Mouse (Mus musculus): ENCODE data around the gene Rab20. TPM values are rescaled to one million over a fixed set of nuclear protein-coding genes. Genes with fewer than 3 reads are reported as not detected.

Gene Rab20
- total RNA-seq (2014; rRNA removed; ENCODE audit: low replicate concordance) (84.5 and 121 TPM in 2 replicates), polyA plus RNA-seq (2015; fragmentation: Nextera tagmentation; extraction: Ambion mirVana) (52.0 and 56.1 TPM in 2 replicates)

- H3K9ac ChIP-seq (replicated peaks; ENCODE audit: low read depth, low read length), result peak within 1 kb of the TSS; percentile 79
- peaks cover 31% of the 10 kb centered on the region for H3K4me1 ChIP-seq (ENCODE audit: control insufficient read depth, insufficient read depth)
- H3K36me3 ChIP-seq (replicated peaks; ENCODE audit: control insufficient read depth, insufficient read depth, low read length), result no peaks in the 10 kb centered on the region
- H3K4me3 ChIP-seq (ENCODE audit: low read depth, low read length), result peak within 1 kb of the TSS; percentile 73
- WGBS, result under 1% methylated on average over 65 of the region's 69 CpGs
- H3K27me3 ChIP-seq (ENCODE audit: control insufficient read depth, insufficient read depth, low read length), result no peaks in the 10 kb centered on the region
- H3K4me2 ChIP-seq (ENCODE audit: low read depth, low read length), result peak within 1 kb of the TSS; percentile 94
- H3K9me3 ChIP-seq (replicated peaks; ENCODE audit: control insufficient read depth, low read length), result no peaks in the 10 kb centered on the region
- TF ChIP-seq EP300 (IDR thresholded peaks at IDR 0.05; ENCODE audit: low read depth), result no peak
- TF ChIP-seq CTCF (IDR thresholded peaks at IDR 0.05; ENCODE audit: low read depth), result no peak
- peak within 1 kb of the TSS; percentile 97 for H3K27ac ChIP-seq (ENCODE audit: low read depth)
- ATAC-seq (ENCODE audit: insufficient read depth, low read depth) (peak; percentile 72), DNase-seq (ENCODE audit: low spot score) (peak; percentile 88)
Measured at GRCm38 (mm10) chr8:11477811-11478761, at the start of gene Rab20. Rab20 (minus strand) TSS chr8:11478710.

DNA sequence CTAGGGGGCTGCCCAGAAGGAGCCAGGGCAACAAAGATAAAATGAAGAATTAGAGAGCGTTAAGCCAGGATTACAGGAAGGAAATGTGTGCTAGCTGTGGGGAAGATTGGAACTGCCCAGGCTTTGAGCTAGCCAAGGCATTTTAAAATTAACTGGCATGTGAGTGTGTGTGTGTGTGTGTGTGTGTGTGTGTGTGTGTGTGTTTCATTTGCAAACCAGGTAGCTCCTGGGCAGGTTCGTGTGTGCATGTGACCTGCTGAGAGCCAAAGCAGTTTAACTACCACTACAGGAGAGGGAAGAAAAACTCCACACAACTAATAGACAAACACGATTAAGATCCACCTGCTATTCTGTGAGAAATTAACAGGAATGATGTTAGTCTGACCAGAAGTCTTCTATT is 44.8 kb upstream of the Rab20 start:
- H3K4me1 ChIP-seq (ENCODE audit: control insufficient read depth, insufficient read depth), result no peaks in the 10 kb centered on the region
- ATAC-seq (ENCODE audit: insufficient read depth, low read depth) (no peak), DNase-seq (ENCODE audit: low spot score) (no peak)
- 68% methylated on average over 3 of the region's 3 CpGs for WGBS
- no peaks in the 10 kb centered on the region for H3K9me3 ChIP-seq (replicated peaks; ENCODE audit: control insufficient read depth, low read length)
- no peak overlapping the region for H3K27ac ChIP-seq (ENCODE audit: low read depth)
- peaks cover 25% of the 10 kb centered on the region for H3K36me3 ChIP-seq (replicated peaks; ENCODE audit: control insufficient read depth, insufficient read depth, low read length)
- no peak overlapping the region for H3K4me2 ChIP-seq (ENCODE audit: low read depth, low read length)
- H3K9ac ChIP-seq (replicated peaks; ENCODE audit: low read depth, low read length), result no peak overlapping the region
- TF ChIP-seq CTCF (IDR thresholded peaks at IDR 0.05; ENCODE audit: low read depth) (no peak), EP300 (IDR thresholded peaks at IDR 0.05; ENCODE audit: low read depth) (no peak)
- H3K27me3 ChIP-seq (ENCODE audit: control insufficient read depth, insufficient read depth, low read length), result no peaks in the 10 kb centered on the region
- no peak overlapping the region for H3K4me3 ChIP-seq (ENCODE audit: low read depth, low read length)

DNA sequence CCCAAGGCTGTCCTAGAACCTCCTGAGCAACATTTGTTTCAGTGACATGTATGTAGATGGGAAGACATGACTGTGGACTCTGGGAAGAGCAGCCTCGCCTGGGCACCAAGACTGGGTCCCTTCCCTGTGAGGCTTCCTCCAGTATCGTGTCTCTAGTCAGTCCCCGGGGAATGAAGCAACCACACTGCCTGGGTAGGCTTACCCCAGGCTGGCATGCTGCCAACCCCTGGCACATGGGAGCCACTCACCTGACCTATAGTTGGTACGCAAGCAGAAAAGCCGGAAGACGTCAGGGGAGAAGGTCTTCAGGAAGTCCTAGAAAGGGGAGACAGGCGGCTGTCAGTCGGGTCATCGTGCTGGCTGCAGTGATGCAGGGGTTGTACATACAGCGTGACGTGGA is 40.2 kb upstream of the Rab20 start:
- Histone ChIP-seq H3K4me3 (ENCODE audit: low read depth, low read length) (no peak overlapping the region), H3K4me2 (ENCODE audit: low read depth, low read length) (no peak overlapping the region), H3K4me1 (ENCODE audit: control insufficient read depth, insufficient read depth) (no peaks in the 10 kb centered on the region), H3K27ac (ENCODE audit: low read depth) (no peak overlapping the region), H3K36me3 (replicated peaks; ENCODE audit: control insufficient read depth, insufficient read depth, low read length) (peaks cover 48% of the 10 kb centered on the region), H3K27me3 (ENCODE audit: control insufficient read depth, insufficient read depth, low read length) (no peaks in the 10 kb centered on the region), H3K9ac (replicated peaks; ENCODE audit: low read depth, low read length) (no peak overlapping the region), H3K9me3 (replicated peaks; ENCODE audit: control insufficient read depth, low read length) (no peaks in the 10 kb centered on the region)
- no peak for ATAC-seq (ENCODE audit: insufficient read depth, low read depth)
- TF ChIP-seq EP300 (IDR thresholded peaks at IDR 0.05; ENCODE audit: low read depth), result no peak
- no peak for TF ChIP-seq CTCF (IDR thresholded peaks at IDR 0.05; ENCODE audit: low read depth)
- DNase-seq (ENCODE audit: low spot score), result no peak
- whole genome bisulfite sequencing, result 77% methylated on average over 11 of the region's 11 CpGs

DNA sequence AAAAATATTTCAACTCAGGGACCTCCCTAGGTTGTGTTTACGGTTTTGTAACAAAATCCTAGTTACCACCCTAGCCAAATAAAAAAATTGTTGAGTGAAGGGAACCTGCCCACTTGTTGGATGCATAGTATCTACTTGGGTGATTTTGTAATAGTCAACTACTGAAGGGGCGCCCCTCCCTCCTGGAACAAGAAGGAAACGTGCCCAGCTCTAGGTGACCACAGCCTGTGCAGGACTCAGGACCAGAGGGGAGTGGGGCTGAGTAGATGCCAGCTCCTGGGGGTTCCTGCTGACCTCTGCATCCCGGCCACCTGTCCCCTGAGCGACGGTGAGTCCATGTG is 39.5 kb upstream of the Rab20 start:
- Histone ChIP-seq H3K36me3 (replicated peaks; ENCODE audit: control insufficient read depth, insufficient read depth, low read length) (peaks cover 54% of the 10 kb centered on the region), H3K9me3 (replicated peaks; ENCODE audit: control insufficient read depth, low read length) (no peaks in the 10 kb centered on the region), H3K27ac (ENCODE audit: low read depth) (no peak overlapping the region), H3K4me1 (ENCODE audit: control insufficient read depth, insufficient read depth) (no peaks in the 10 kb centered on the region), H3K9ac (replicated peaks; ENCODE audit: low read depth, low read length) (no peak overlapping the region), H3K4me3 (ENCODE audit: low read depth, low read length) (no peak overlapping the region), H3K4me2 (ENCODE audit: low read depth, low read length) (no peak overlapping the region), H3K27me3 (ENCODE audit: control insufficient read depth, insufficient read depth, low read length) (no peaks in the 10 kb centered on the region)
- 76% methylated on average over 6 of the region's 6 CpGs for whole genome bisulfite sequencing
- TF ChIP-seq EP300 (IDR thresholded peaks at IDR 0.05; ENCODE audit: low read depth) (no peak), CTCF (IDR thresholded peaks at IDR 0.05; ENCODE audit: low read depth) (no peak)
- ATAC-seq (ENCODE audit: insufficient read depth, low read depth) (no peak), DNase-seq (ENCODE audit: low spot score) (no peak)

GRCm38 (mm10) chr8:11517366-11518055 is 39.0 kb upstream of the Rab20 start:
- no peaks in the 10 kb centered on the region for H3K4me1 ChIP-seq (ENCODE audit: control insufficient read depth, insufficient read depth)
- H3K36me3 ChIP-seq (replicated peaks; ENCODE audit: control insufficient read depth, insufficient read depth, low read length), result peaks cover 59% of the 10 kb centered on the region
- H3K4me2 ChIP-seq (ENCODE audit: low read depth, low read length), result no peak overlapping the region
- ATAC-seq (ENCODE audit: insufficient read depth, low read depth), result no peak
- 79% methylated on average over 16 of the region's 16 CpGs for WGBS
- no peak overlapping the region for H3K27ac ChIP-seq (ENCODE audit: low read depth)
- no peak overlapping the region for H3K9ac ChIP-seq (replicated peaks; ENCODE audit: low read depth, low read length)
- H3K27me3 ChIP-seq (ENCODE audit: control insufficient read depth, insufficient read depth, low read length), result no peaks in the 10 kb centered on the region
- H3K4me3 ChIP-seq (ENCODE audit: low read depth, low read length), result no peak overlapping the region
- TF ChIP-seq CTCF (IDR thresholded peaks at IDR 0.05; ENCODE audit: low read depth), result no peak
- TF ChIP-seq EP300 (IDR thresholded peaks at IDR 0.05; ENCODE audit: low read depth), result no peak
- no peak for DNase-seq (ENCODE audit: low spot score)
- no peaks in the 10 kb centered on the region for H3K9me3 ChIP-seq (replicated peaks; ENCODE audit: control insufficient read depth, low read length)
